Mouse (Mus musculus) midbrain, embryonic 15.5 days (tissue): Measurements from ENCODE around the gene Cotl1. TPM values are rescaled to one million over a fixed set of nuclear protein-coding genes. Genes with fewer than 3 reads are reported as not detected.

Source experiments
- ATAC-seq: fragments of 200-750 bp; cut with Nextera tagmentation; replicated peaks from 2 replicates; pipeline ENCODE4 v1.8.0; 2017; ENCODE audit warnings: moderate TSS enrichment
- H3K27ac ChIP-seq: fragments of 300-500 bp; sonication (generic); 2 replicates; pipeline ENCODE4 v1.5.1; 2015; ENCODE audit warnings: mild to moderate bottlenecking, inconsistent platforms
- H3K27me3 ChIP-seq: fragments of 300-500 bp; sonication (generic); replicated peaks from 2 replicates; pipeline ENCODE4 v1.6.1; 2015; ENCODE audit warnings: inconsistent platforms
- H3K36me3 ChIP-seq: fragments of 300-500 bp; sonication (generic); replicated peaks from 2 replicates; pipeline ENCODE4 v1.6.1; 2015; ENCODE audit warnings: inconsistent platforms
- H3K4me1 ChIP-seq: fragments of 300-500 bp; sonication (generic); 2 replicates; pipeline ENCODE4 v1.6.1; 2015; ENCODE audit warnings: inconsistent platforms
- H3K4me2 ChIP-seq: fragments of 300-500 bp; sonication (generic); 2 replicates; pipeline ENCODE4 v1.6.1; 2015; ENCODE audit warnings: inconsistent platforms, mild to moderate bottlenecking, moderate library complexity
- H3K4me3 ChIP-seq: fragments of 300-500 bp; sonication (generic); 2 replicates; pipeline ENCODE4 v1.5.1; 2015; ENCODE audit warnings: mild to moderate bottlenecking, inconsistent platforms
- H3K9ac ChIP-seq: fragments of 300-500 bp; sonication (generic); 2 replicates; pipeline ENCODE4 v1.6.1; 2015; ENCODE audit warnings: mild to moderate bottlenecking, inconsistent platforms
- H3K9me3 ChIP-seq: fragments of 300-500 bp; sonication (generic); 2 replicates; pipeline ENCODE4 v1.6.1; 2016; ENCODE audit warnings: inconsistent platforms
- WGBS: fragments of 180-500 bp; shearing (Covaris S2); methylation state at CpG from one replicate; pipeline ENCODE4 v1.1.7; 2015; ENCODE audit warnings: mixed read lengths; 5-methylcytosine and 5-hydroxymethylcytosine counted together
- polyA plus RNA-seq: library from polyadenylated mRNA; unstranded; fragments of >200 nt; fragmentation: Nextera tagmentation; extraction: Ambion mirVana; gene quantifications from 2 replicates; pipeline ENCODE4 v1.2.1, GENCODE M21; 2015

The Cotl1 gene
- polyA plus RNA-seq, 1 experiment from 2014 or later, result 134 TPM

- Histone ChIP-seq H3K4me1 (peaks cover 16% of the 10 kb centered on the region), H3K9me3 (no peaks in the 10 kb centered on the region), H3K27me3 (no peaks in the 10 kb centered on the region), H3K36me3 (no peaks in the 10 kb centered on the region), H3K27ac (0 out of 2 replicates have a peak overlapping the region, but pooled peaks have one; percentile 1), H3K9ac (no peak overlapping the region), H3K4me2 (no peak overlapping the region), H3K4me3 (no peak overlapping the region)
- 13% methylated on average over 16 of the region's 16 CpGs for WGBS
- 0 out of 2 replicates have a peak, but pooled peaks have one; percentile 42 for ATAC-seq
Measured at GRCm38 (mm10) chr8:119791804-119792704, 48.3 kb downstream of the Cotl1 start.

GRCm38 (mm10) chr8:119789581-119789980, 50.8 kb downstream of the Cotl1 start:
- peaks cover 24% of the 10 kb centered on the region for H3K4me1 ChIP-seq
- WGBS, result 76% methylated on average over 7 of the region's 7 CpGs
- ATAC-seq, result no peak

GRCm38 (mm10) chr8:119788607-119789381, 51.5 kb downstream of the Cotl1 start:
- H3K4me1 ChIP-seq, result peaks cover 24% of the 10 kb centered on the region
- H3K36me3 ChIP-seq, result no peaks in the 10 kb centered on the region
- 71% methylated on average over 9 of the region's 9 CpGs for WGBS
- no peak overlapping the region for H3K4me2 ChIP-seq
- ATAC-seq, result no peak
- H3K9ac ChIP-seq, result no peak overlapping the region
- H3K9me3 ChIP-seq, result no peaks in the 10 kb centered on the region
- H3K27me3 ChIP-seq, result no peaks in the 10 kb centered on the region
- no peak overlapping the region for H3K4me3 ChIP-seq
- no peak overlapping the region for H3K27ac ChIP-seq

More at GRCm38 (mm10) chr8:119789581-119789980, 50.8 kb downstream of the Cotl1 start:
- Histone ChIP-seq H3K27me3 (no peaks in the 10 kb centered on the region), H3K36me3 (no peaks in the 10 kb centered on the region), H3K9ac (no peak overlapping the region), H3K9me3 (no peaks in the 10 kb centered on the region), H3K27ac (no peak overlapping the region), H3K4me2 (no peak overlapping the region), H3K4me3 (no peak overlapping the region)

- ATAC-seq, result no peak
- H3K27me3 ChIP-seq, result no peaks in the 10 kb centered on the region
- no peaks in the 10 kb centered on the region for H3K9me3 ChIP-seq
- H3K4me1 ChIP-seq, result peaks cover 22% of the 10 kb centered on the region
- H3K4me2 ChIP-seq, result no peak overlapping the region
- no peaks in the 10 kb centered on the region for H3K36me3 ChIP-seq
- 56% methylated on average over 4 of the region's 4 CpGs for WGBS
- H3K9ac ChIP-seq, result no peak overlapping the region
- H3K4me3 ChIP-seq, result no peak overlapping the region
- no peak overlapping the region for H3K27ac ChIP-seq
Measured at GRCm38 (mm10) chr8:119787341-119787740, 53.0 kb downstream of the Cotl1 start.

DNA sequence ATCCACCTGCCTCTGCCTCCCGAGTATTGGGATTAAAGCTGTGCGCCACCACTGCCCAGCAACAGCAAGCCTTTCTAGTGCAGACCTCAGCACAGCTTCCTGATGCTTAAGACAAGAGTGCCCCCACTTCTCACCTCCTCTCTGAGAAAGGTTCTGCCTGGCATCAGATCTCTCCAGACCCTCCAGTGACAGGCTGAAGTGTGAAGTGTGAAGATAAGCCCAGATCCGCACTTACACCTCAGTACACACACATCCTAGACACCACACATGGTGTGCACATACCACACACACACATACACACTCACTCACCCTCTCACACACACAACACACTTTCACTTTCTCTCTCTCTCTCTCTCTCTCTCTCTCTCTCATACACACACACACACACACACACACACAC, 53.5 kb downstream of the Cotl1 start:
- no peaks in the 10 kb centered on the region for H3K9me3 ChIP-seq
- no peaks in the 10 kb centered on the region for H3K27me3 ChIP-seq
- no peak overlapping the region for H3K9ac ChIP-seq
- no peak overlapping the region for H3K4me2 ChIP-seq
- no peak for ATAC-seq
- WGBS, result 83% methylated on average over 3 of the region's 3 CpGs
- no peak overlapping the region for H3K4me3 ChIP-seq
- H3K4me1 ChIP-seq, result peaks cover 17% of the 10 kb centered on the region
- H3K27ac ChIP-seq, result no peak overlapping the region
- no peaks in the 10 kb centered on the region for H3K36me3 ChIP-seq

DNA sequence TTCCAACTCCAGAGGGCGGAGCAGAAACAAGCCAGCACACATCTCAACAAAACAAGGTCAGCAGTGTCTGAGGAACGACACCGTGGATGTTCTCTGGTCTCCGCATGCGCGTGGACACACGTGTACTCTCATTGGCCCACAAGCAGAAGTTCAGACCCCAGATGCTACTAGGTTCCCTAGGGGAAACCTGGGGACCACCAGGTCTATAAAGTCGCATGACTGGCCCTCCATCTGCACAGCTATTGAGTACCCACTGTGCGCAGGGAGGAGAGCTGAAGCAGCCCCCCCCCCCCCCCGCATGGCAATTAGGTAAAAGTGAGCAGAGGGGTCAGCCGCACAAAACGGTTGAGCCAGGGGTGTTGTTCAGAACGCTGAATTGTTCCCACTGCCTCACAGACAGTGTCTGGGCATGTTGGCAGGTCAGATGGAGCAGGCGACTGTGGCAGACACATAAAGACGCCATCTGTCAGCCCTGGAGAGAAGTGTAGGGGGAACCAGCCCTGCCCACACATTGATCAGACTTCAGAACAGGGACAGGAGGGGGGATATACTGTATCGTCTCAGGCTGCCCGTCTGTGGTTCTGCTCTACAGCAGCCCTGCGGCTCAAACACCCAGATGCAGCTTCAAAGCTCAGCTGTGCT, 54.5 kb downstream of the Cotl1 start:
- no peaks in the 10 kb centered on the region for H3K27me3 ChIP-seq
- 34% methylated on average over 18 of the region's 18 CpGs for WGBS
- H3K4me3 ChIP-seq, result no peak overlapping the region
- H3K9ac ChIP-seq, result no peak overlapping the region
- H3K27ac ChIP-seq, result no peak overlapping the region
- peaks cover 12% of the 10 kb centered on the region; the same call in 1 of the 2 replicates for H3K4me1 ChIP-seq
- no peak overlapping the region for H3K4me2 ChIP-seq
- H3K9me3 ChIP-seq, result no peaks in the 10 kb centered on the region
- 0 out of 2 replicates have a peak, but pooled peaks have one; percentile 27 for ATAC-seq
- H3K36me3 ChIP-seq, result no peaks in the 10 kb centered on the region

DNA sequence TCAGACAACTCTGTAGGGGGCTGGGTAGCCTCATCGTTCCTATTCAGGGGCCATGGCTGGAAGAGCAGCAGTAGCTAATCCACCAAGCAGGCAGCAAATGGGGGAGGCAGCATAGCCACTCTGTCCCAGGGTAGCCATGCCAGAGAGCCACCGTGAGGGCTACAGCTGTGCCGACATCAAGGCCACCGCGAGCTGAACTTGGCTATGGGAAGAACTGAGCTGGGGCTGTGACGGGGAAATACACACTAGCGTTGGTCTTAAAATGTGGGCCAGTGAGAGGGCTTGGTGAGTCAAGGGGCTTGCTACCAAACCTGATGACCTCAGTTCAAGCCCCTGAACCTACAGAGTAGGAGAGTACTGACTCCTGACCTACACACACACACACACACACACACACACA, 55.7 kb downstream of the Cotl1 start:
- H3K9me3 ChIP-seq, result no peaks in the 10 kb centered on the region
- H3K4me3 ChIP-seq, result no peak overlapping the region
- H3K27me3 ChIP-seq, result no peaks in the 10 kb centered on the region
- ATAC-seq, result no peak
- H3K4me1 ChIP-seq, result peaks cover 8% of the 10 kb centered on the region; the same call in 1 of the 2 replicates
- H3K36me3 ChIP-seq, result no peaks in the 10 kb centered on the region
- H3K9ac ChIP-seq, result no peak overlapping the region
- 53% methylated on average over 7 of the region's 7 CpGs for WGBS
- no peak overlapping the region for H3K27ac ChIP-seq
- H3K4me2 ChIP-seq, result no peak overlapping the region

DNA sequence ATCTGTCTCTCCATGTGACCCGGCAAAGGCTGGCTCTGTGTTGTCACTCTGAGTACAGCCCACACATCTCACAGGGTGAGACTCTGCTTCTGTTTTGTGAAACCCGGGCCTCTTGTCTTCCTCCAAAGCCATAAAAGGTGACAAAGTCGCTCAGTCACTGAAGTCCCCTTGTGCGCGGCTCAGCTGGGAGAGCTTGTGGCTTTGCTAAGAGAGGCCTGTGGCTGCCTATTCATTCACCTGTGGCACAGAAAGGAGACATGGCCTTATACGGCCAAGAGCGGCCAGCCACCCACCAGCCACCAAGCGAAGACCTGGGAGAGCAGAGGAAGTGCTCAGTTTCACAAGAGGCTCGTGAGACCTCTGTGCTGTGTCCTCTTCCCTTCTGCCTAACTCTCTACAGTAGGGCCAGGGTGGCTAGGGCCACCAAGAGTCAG, 56.2 kb downstream of the Cotl1 start:
- Histone ChIP-seq H3K27me3 (no peaks in the 10 kb centered on the region), H3K4me3 (no peak overlapping the region), H3K9ac (no peak overlapping the region), H3K36me3 (no peaks in the 10 kb centered on the region), H3K4me1 (peaks cover 8% of the 10 kb centered on the region; the same call in 1 of the 2 replicates), H3K4me2 (no peak overlapping the region), H3K27ac (no peak overlapping the region), H3K9me3 (no peaks in the 10 kb centered on the region)
- no peak for ATAC-seq
- 49% methylated on average over 9 of the region's 9 CpGs for WGBS

GRCm38 (mm10) chr8:119783579-119783978, 56.8 kb downstream of the Cotl1 start:
- Histone ChIP-seq H3K4me1 (peaks cover 13% of the 10 kb centered on the region), H3K4me3 (no peak overlapping the region), H3K27ac (no peak overlapping the region), H3K36me3 (no peaks in the 10 kb centered on the region), H3K9ac (no peak overlapping the region), H3K4me2 (no peak overlapping the region), H3K27me3 (no peaks in the 10 kb centered on the region), H3K9me3 (no peaks in the 10 kb centered on the region)
- 82% methylated on average over 6 of the region's 6 CpGs for WGBS
- ATAC-seq, result no peak

GRCm38 (mm10) chr8:119782715-119783114, 57.6 kb downstream of the Cotl1 start:
- no peaks in the 10 kb centered on the region for H3K27me3 ChIP-seq
- H3K4me2 ChIP-seq, result no peak overlapping the region
- no peaks in the 10 kb centered on the region for H3K9me3 ChIP-seq
- H3K4me3 ChIP-seq, result no peak overlapping the region
- 9% methylated on average over 5 of the region's 5 CpGs for WGBS
- H3K9ac ChIP-seq, result no peak overlapping the region
- no peak overlapping the region for H3K27ac ChIP-seq
- no peaks in the 10 kb centered on the region for H3K36me3 ChIP-seq
- H3K4me1 ChIP-seq, result peaks cover 17% of the 10 kb centered on the region
- ATAC-seq, result no peak

- no peaks in the 10 kb centered on the region for H3K27me3 ChIP-seq
- no peak for ATAC-seq
- WGBS, result 75% methylated on average over 4 of the region's 4 CpGs
Measured at GRCm38 (mm10) chr8:119781086-119781840, 59.1 kb downstream of the Cotl1 start.

More at GRCm38 (mm10) chr8:119781086-119781840, 59.1 kb downstream of the Cotl1 start:
- H3K9ac ChIP-seq, result no peak overlapping the region
- H3K4me3 ChIP-seq, result no peak overlapping the region
- no peak overlapping the region for H3K4me2 ChIP-seq
- H3K36me3 ChIP-seq, result no peaks in the 10 kb centered on the region
- no peak overlapping the region for H3K27ac ChIP-seq
- peaks cover 25% of the 10 kb centered on the region for H3K4me1 ChIP-seq
- H3K9me3 ChIP-seq, result no peaks in the 10 kb centered on the region
